Mouse (Mus musculus) retina, postnatal 1 day (tissue): ENCODE data around the gene Gfer.
"Not testable (repeated sequence)": the region's sequence is repeated elsewhere in the genome, so short reads cannot be mapped to it uniquely, and the experiment has no call there.

Experiments
- DNase-seq: peaks from one replicate; pipeline ENCODE4 v3.0.0-alpha.2; 2012

The Gfer gene

GRCm38 (mm10) chr17:24721383-24721955 is 25.5 kb upstream of the Gfer start:
- not testable (repeated sequence) for DNase-seq

- DNase-seq = not testable (repeated sequence)
These were observed 24.7 kb upstream of the Gfer start for GRCm38 (mm10) chr17:24720616-24721015.

DNA sequence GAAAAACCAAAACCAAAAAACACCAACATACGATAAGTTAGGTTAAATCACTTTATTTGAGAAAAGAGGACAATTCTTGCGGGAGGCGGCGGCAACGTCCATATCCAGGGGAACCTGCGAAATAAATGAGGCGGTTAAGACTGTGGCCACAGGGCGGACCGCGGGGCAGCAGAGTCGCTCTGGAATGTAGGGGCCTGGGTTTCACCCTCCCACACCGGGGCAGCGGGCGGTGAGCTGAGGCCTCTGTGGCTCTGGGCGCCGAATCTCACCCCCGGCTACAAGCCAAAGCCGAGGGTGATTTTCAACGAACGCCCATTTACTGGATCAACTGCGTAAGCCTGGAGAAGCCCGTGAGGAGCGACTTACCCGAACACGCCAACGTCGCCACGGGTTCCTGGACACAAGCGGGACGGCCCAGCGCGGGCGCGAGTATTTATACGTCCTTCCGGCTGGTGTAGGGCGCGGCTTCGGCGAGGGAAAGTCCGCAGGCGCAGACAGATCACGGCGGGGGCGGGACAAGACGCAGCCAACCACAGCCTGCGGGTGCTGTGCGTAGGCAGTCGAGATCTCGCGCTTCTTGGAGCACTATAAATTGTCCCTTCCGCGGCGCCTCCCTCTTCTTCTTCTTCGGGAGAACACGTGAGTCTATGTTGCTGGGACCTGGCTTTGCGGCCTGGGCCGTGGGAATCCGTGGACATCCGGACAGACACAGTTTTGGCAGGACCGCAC is 23.7 kb upstream of the Gfer start:
- DNase-seq = peak; percentile 99

DNA sequence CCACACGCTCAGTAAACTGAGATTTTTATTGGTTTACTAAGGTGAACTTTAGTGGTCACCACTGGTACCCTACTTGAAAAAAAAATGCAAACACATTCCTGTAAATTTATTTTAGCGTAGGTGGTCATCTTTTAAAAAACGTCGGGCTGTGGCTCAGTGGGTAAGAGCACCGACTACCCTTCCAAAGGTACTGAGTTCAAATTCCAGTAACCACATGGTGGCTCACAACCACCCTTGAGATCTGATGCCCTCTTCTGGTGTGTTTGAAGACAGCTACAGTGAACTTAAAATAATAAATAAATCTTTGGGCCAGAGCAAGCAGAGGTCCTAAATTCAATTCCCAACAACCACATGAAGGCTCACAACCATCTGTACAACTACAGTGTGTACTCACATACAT is 23.0 kb upstream of the Gfer start:
- DNase-seq = not testable (repeated sequence)

GRCm38 (mm10) chr17:24717943-24718342 is 22.0 kb upstream of the Gfer start, which contains the start of the genes Rnf151 and Rps2:
TSS of gene Rnf151 (minus strand) at chr17:24718063.
TSS of gene Rps2 (plus strand) at chr17:24718116.
- DNase-seq = no peak

DNA sequence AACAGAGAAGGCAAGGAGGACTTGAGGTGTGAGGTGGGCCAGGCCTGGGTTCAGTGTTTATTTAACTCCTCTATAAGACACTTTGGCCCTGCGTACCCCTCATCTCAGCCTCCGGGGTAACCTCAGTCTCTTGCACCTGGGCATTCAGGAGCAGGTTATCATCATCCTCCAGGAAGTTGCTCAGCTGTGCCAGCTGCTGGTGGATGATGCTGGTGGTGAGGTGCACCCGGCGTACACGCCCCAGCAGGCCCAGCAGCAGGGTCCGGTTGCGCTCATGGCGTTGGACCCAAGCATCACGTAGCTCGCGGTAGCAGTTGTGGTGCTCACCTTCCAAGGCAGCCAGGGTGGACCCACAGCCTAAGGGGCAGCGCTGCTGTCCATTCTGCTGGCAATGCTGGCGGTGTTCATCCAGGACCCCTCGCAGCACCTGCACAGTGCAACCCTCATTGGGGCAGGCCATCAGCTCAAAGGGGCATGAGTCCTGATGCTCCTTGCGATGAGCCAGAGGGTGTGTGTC is 20.3 kb upstream of the Gfer start:
- no peak for DNase-seq

- DNase-seq = no peak
These were observed 19.6 kb upstream of the Gfer start for GRCm38 (mm10) chr17:24715556-24715955.

- DNase-seq = peak; percentile 52
These were observed 12.7 kb upstream of the Gfer start for GRCm38 (mm10) chr17:24708646-24709045.

GRCm38 (mm10) chr17:24707801-24708425 is 12.0 kb upstream of the Gfer start:
- DNase-seq = no peak

DNA sequence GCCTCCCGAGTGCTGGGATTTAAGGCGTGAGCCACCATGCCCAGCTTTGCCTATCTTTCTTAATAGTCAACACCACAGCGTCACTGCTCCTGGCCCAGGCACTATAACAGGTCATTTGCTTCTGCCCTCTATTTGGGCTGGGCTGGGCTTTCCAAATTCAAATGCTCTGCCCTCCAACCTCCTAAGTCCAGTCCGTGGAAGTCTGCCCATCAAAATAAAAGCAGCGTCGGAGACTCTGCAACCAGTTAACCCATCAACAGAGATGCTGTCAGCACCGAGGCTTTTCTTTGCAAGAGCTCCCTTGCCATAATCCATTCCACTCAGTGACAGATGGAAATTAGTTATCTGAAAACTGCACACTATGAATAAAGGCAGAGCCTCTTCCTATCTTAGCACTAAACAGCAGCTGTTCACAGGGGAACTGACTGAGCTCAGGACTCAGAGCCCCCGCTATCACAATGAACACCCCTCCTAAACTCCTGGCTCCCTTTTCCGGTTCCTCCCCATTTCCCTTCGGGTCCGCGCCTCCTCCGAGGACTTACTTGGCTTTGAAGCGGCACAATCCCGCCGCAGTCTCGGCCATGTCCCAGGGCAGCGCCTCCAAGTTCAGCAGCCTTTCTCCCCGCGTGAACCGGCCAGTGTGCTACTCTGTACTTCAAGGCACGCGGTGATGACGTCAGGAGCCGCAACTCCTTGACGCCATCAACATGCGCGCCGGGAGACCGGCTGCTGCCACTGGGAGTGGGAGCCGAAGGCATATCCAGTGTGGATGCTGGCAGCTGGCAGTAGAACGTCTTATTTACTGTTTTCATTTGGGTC is 11.2 kb upstream of the Gfer start, which contains the start of gene Tbl3:
Gene Tbl3, minus strand, starts transcription at position 679 of the 819 bp plus-strand sequence.
- DNase-seq = peak; percentile 96

- no peak for DNase-seq
These were observed 9.9 kb upstream of the Gfer start for GRCm38 (mm10) chr17:24705821-24706220.

DNA sequence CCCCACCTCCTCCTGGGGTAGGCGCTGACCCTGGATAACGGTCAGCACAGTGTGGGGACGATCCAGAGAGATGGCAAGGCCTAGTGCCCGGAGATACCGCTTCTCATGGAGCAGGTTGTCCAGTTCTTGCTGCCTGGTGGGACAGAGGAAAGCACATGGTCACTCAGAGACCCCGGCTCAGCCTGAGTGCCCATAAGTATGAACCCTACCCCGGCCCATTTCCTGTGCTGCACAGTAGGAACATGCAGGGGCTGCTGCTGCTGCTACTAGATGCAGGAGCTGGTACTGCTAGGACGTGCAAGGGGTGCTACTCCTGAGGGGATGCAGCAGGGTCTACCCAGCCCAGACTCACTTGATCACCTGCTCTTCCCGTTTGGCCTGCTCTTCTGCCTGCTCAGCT is 5.3 kb upstream of the Gfer start:
- DNase-seq = no peak

DNA sequence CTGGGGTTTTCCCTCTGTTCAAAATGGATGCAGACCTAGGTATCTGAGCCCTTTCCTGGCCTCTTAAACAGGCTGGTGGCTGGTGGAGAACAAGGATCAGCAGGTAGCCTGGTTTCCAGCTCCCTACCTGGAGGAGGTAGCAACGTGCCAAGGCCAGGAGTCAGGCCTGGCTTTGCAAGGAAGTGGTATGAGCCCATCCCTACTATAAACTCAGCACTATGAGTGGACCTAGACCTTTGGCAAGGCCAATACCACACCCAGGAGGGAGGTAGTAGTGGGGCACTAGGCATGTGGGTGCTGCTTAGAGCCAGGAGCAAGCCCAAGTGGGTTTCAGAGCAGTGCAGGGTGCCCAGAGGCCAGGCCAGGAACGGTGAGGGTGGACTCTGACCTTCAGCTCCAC is 3.5 kb upstream of the Gfer start:
- DNase-seq = no peak

- DNase-seq = no peak
These were observed 2.8 kb upstream of the Gfer start for GRCm38 (mm10) chr17:24698715-24699114.

DNA sequence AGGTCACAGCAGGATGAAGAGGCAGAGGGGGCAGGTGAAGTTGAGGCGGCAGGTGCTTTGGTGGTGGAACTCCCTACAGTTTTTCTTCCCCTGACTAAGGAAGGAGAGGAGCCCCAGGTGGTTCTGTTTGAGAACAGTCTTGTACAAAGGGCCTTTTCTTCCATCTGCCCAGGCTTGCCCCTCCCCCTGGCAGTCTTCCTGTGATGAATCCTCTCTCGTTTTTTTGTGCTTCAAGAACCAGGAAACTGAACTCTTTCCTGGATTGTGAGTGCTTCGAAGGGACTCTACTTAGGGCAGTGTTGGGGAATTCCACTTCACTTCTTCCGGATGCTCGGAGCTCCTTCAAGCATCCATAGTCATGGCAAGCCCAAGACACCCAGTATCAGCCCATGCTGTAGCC is 2.0 kb upstream of the Gfer start:
- no peak for DNase-seq

DNA sequence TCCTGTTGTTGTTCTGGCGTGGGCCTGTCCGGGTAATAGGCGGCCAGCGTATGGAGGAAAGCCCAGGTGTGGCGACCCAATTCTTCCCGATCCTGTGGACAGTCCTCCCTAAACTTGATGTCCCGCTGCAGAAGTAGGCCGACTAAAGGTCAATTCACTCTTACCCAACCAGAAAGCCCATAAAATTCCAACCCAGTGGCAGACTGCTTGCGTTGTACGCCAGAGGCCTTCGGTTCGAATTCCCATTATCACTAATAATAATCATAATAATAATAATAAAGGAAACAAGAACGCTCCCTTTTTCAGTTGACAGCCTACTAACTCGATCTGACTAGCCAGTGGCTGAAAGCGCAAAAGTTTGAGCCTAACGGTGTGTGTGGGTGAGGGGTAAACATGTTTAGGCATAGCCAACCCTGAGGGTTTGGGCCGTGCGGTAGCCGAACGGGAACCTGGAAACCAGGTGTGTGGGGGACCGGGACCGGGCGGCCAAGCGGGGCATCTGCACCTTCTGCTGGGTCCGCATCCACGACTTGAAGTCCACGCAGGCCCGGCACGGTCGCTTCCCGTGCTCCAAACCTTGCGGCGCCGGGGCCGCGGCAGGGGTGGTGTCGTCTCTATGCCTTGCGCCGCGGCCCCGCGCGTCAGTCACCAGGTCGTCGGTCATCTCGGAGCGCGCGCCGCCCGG is 488 bp downstream of the Gfer start:
- DNase-seq = no peak

GRCm38 (mm10) chr17:24692385-24692784 is 3.6 kb downstream of the Gfer start:
- no peak for DNase-seq

DNA sequence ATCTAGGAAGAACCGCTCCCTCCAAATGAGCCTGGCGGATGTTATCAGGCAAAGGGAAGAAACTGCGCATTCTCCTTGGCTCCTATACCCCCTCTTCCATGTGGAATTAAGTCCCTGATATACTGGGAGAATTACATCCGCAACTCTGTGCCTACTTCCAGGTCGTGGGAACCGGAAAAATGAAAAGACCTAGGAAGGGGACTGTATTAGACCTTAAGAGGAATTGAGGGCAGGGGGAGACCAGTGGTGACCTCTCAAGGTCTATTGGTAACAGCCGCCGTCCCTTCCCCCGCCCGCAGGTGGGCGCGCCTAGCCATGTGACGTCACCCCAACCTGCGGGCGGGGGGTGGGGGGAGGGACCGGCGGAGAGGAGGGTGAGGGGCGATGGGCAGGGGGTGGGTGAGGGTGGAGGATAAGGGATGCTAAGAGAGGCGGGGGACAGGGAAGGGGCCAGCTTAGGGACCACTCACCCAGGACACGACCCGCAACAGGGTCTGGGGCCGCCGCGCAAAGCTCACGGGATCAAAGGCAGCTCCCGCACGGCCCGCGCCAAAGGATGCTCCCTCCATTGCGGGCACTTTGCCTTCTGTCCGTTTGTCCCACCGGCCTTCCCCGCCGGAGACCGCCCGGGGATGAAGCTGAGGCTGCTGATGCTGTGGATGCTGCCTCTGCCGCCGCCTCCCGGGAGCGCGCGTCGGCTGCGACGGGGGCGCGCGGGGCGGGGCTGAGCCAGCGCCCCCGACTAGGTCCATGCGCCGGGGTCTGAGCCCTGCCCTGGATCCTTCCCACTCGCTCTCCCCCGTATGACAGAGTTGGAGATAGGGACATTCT is 6.5 kb downstream of the Gfer start, which contains the start of gene Syngr3:
Gene Syngr3, minus strand, starts transcription at position 705 of the 831 bp plus-strand sequence.
- DNase-seq = peak; percentile 60

- DNase-seq = no peak
These were observed 8.4 kb downstream of the Gfer start for GRCm38 (mm10) chr17:24687599-24687998.

DNA sequence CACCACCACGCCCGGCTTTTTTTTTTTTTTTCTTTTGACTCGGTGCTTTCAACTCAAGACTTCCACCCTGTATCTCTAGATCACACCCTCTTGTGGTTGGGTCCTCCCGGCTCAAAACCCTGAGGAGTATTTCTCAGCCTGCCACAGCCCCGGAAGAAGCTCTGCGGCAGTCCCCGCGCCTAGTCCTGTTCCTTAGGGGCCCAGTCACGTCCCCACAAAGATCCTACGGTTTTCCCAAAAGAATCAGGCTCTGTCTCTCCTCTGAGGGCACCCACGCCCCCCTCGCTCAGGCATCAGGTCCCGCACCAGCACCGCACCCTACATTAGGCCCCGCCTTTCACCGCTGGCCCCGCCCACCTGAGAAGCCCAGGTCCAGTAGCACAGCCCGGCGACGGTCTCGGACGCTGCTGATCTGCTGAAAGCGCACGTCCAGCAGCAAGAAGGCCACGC is 8.8 kb downstream of the Gfer start:
- peak; percentile 62 for DNase-seq

GRCm38 (mm10) chr17:24686514-24686913 is 9.4 kb downstream of the Gfer start:
- DNase-seq = peak; percentile 53
